Mouse (Mus musculus) left cerebral cortex, postnatal 25 days (tissue): ENCODE data around the gene Tspyl2. TPM values are rescaled to one million over a fixed set of nuclear protein-coding genes. Genes with fewer than 3 reads are reported as not detected.
"Not testable (repeated sequence)": the region's sequence is repeated elsewhere in the genome, so short reads cannot be mapped to it uniquely, and the experiment has no call there.

Source experiments
- DNase-seq, 2 experiments: peaks; one replicate each; pipeline ENCODE4 v3.0.0; 2022; ENCODE audit warnings: low spot score in 2 of 2, mixed read lengths in 1 of 2
- intact Hi-C: fragments of 180-260 bp; cut with DNase I; formaldehyde crosslinking; loops from one replicate; pipeline ENCODE4 v1.15.1; 2025
- total RNA-seq, 2 experiments: library from RNA; stranded (reverse); gene quantifications; 2 replicates each; pipeline ENCODE4 v1.2.3; 2021

The Tspyl2 gene
- total RNA-seq, 2 experiments from 2014 or later = 87.1 to 98.9 TPM

GRCm38 (mm10) chrX:152287026-152287425 lies 55.2 kb downstream of the Tspyl2 start:
- intact Hi-C loops, DNase-seq: not testable (repeated sequence)

Other genes with a start within 250 kb of the Tspyl2 start
- gene Iqsec2, start 198.2 kb downstream of the Tspyl2 start, total RNA-seq = 100 to 1,000 TPM; 149 to 161 TPM
- 10 to 100 TPM; 53.5 to 69.0 TPM for gene Kdm5c, start 109.4 kb downstream of the Tspyl2 start, total RNA-seq
- 10 to 100 TPM; 51.1 to 65.3 TPM for gene Kantr, start 14.9 kb downstream of the Tspyl2 start, total RNA-seq
- gene Gpr173, start 26.3 kb upstream of the Tspyl2 start, total RNA-seq = 10 to 100 TPM; 17.5 to 19.9 TPM
- not detected for gene Cldn34a, start 220.9 kb upstream of the Tspyl2 start, total RNA-seq